Mouse (Mus musculus) thymus, postnatal 36 days (tissue): Measurements from ENCODE around the gene Hdhd5.
A peak's percentile ranks its signal among the peaks of the same experiment; 100 is the strongest.

Experiments
- DNase-seq, 2 experiments: peaks; one replicate each; pipeline ENCODE4 v3.0.0; 2022; ENCODE audit warnings: mixed read lengths in 2 of 2

Gene Hdhd5

GRCm38 (mm10) chr6:120529123-120529522, 2.0 kb downstream of the Hdhd5 start:
- peak; percentile 33 to 50 for DNase-seq

- no peak for DNase-seq
Measured at GRCm38 (mm10) chr6:120524796-120525195, 6.3 kb downstream of the Hdhd5 start.

GRCm38 (mm10) chr6:120519647-120520046, 11.5 kb downstream of the Hdhd5 start:
- DNase-seq = no peak

GRCm38 (mm10) chr6:120517311-120517710, 13.8 kb downstream of the Hdhd5 start:
- DNase-seq = no peak

GRCm38 (mm10) chr6:120516879-120517278, 14.2 kb downstream of the Hdhd5 start:
- no peak for DNase-seq

- no peak for DNase-seq
Measured at GRCm38 (mm10) chr6:120516422-120516821, 14.7 kb downstream of the Hdhd5 start.

- no peak for DNase-seq
Measured at GRCm38 (mm10) chr6:120511212-120511611, 19.9 kb downstream of the Hdhd5 start.

- DNase-seq = no peak
Measured at GRCm38 (mm10) chr6:120510425-120510824, 20.7 kb downstream of the Hdhd5 start.

GRCm38 (mm10) chr6:120509975-120510374, 21.1 kb downstream of the Hdhd5 start:
- DNase-seq = no peak

- DNase-seq = no peak
Measured at GRCm38 (mm10) chr6:120508645-120509044, 22.5 kb downstream of the Hdhd5 start.

GRCm38 (mm10) chr6:120505531-120505930, 25.6 kb downstream of the Hdhd5 start:
- no peak for DNase-seq

- no peak for DNase-seq
Measured at GRCm38 (mm10) chr6:120504051-120504450, 27.1 kb downstream of the Hdhd5 start.

- no peak for DNase-seq
Measured at GRCm38 (mm10) chr6:120496544-120496943, 34.6 kb downstream of the Hdhd5 start.

- peak in 1 of 2 experiments; percentile 53 for DNase-seq
Measured at GRCm38 (mm10) chr6:120493374-120494181, 37.5 kb downstream of the Hdhd5 start, which contains the start of gene Tmem121b. Gene Tmem121b (minus strand): TSS chr6:120493807.

- DNase-seq = peak in 1 of 2 experiments; percentile 36
Measured at GRCm38 (mm10) chr6:120492499-120493373, 38.4 kb downstream of the Hdhd5 start.

- DNase-seq = no peak
Measured at GRCm38 (mm10) chr6:120491862-120492498, 39.1 kb downstream of the Hdhd5 start.

- no peak for DNase-seq
Measured at GRCm38 (mm10) chr6:120491064-120491463, 40.1 kb downstream of the Hdhd5 start.

- no peak for DNase-seq
Measured at GRCm38 (mm10) chr6:120489461-120489860, 41.7 kb downstream of the Hdhd5 start.

GRCm38 (mm10) chr6:120488647-120489046, 42.5 kb downstream of the Hdhd5 start:
- no peak for DNase-seq

GRCm38 (mm10) chr6:120486051-120486510, 45.0 kb downstream of the Hdhd5 start:
- DNase-seq = peak; percentile 69 to 82

- DNase-seq = no peak
Measured at GRCm38 (mm10) chr6:120485038-120485437, 46.1 kb downstream of the Hdhd5 start.

- DNase-seq = peak; percentile 69 to 71
Measured at GRCm38 (mm10) chr6:120483211-120483626, 47.9 kb downstream of the Hdhd5 start.

GRCm38 (mm10) chr6:120482756-120483155, 48.4 kb downstream of the Hdhd5 start:
- no peak for DNase-seq
